In genomic region chr19:8850402-8850901, GRCm38 (mm10) we compare ENCODE assay signal across 8 mouse cellular contexts. TPM values are rescaled to one million over a fixed set of nuclear protein-coding genes. Genes with fewer than 3 reads are reported as not detected.
A peak's percentile ranks its signal among the peaks of the same experiment; 100 is the strongest.
DNase-seq lines count a peak whose midpoint lies in the region; ATAC-seq lines count a peak whose summit lies in the region.

Gene Lrrn4cl (plus strand): TSS chr19:8850768.

- 0 out of 2 replicates have a peak, but pooled peaks cover 3% of the 10 kb centered on the region for H3K4me1 ChIP-seq in forebrain, embryonic 13.5 days
- H3K4me1 ChIP-seq in forebrain, embryonic 15.5 days, result no peaks in the 10 kb centered on the region
- H3K4me1 ChIP-seq in intestine, embryonic 15.5 days (replicated peaks), result peaks cover 13% of the 10 kb centered on the region; the same call in 1 of the 2 replicates

- WGBS in forebrain, embryonic 13.5 days, result 36% methylated on average over 7 of the region's 7 CpGs
- 43% methylated on average over 7 of the region's 7 CpGs for WGBS in forebrain, embryonic 15.5 days
- 20% methylated on average over 7 of the region's 7 CpGs for WGBS in intestine, embryonic 15.5 days

- peak within 1 kb of the TSS; percentile 8; the same call in 1 of the 2 replicates for H3K9ac ChIP-seq in forebrain, embryonic 13.5 days
- H3K9ac ChIP-seq in forebrain, embryonic 15.5 days (replicated peaks), result no peak within 1 kb of the TSS
- H3K9ac ChIP-seq in intestine, embryonic 15.5 days, result no peak within 1 kb of the TSS

- peak; percentile 97 for DNase-seq in NIH3T3 (ENCODE audit: low read depth)
- peak; percentile 71 for DNase-seq in gastrocnemius, postnatal 14 days
- DNase-seq in retina, adult 2 months (ENCODE audit: low read depth, low spot score), result peak; percentile 36
- no peak for DNase-seq in left cerebral cortex, adult 8-10 months (ENCODE audit: low spot score in 2 of 2)
- no peak for DNase-seq in ovary, postnatal 36 days (ENCODE audit: low spot score)

- ATAC-seq in forebrain, embryonic 13.5 days, result no peak
- no peak for ATAC-seq in forebrain, embryonic 15.5 days (replicated peaks)
- peak; percentile 89 for ATAC-seq in intestine, embryonic 15.5 days

- H3K4me3 ChIP-seq in forebrain, embryonic 13.5 days, result no peak within 1 kb of the TSS
- no peak within 1 kb of the TSS for H3K4me3 ChIP-seq in forebrain, embryonic 15.5 days
- H3K4me3 ChIP-seq in intestine, embryonic 15.5 days (replicated peaks), result no peak within 1 kb of the TSS

- no peak within 1 kb of the TSS for H3K27ac ChIP-seq in forebrain, embryonic 13.5 days
- H3K27ac ChIP-seq in forebrain, embryonic 15.5 days (replicated peaks), result no peak within 1 kb of the TSS
- H3K27ac ChIP-seq in intestine, embryonic 15.5 days, result 0 out of 2 replicates have a peak within 1 kb of the TSS, but pooled peaks have one; percentile 28

- H3K9me3 ChIP-seq in forebrain, embryonic 13.5 days (replicated peaks), result no peaks in the 10 kb centered on the region
- H3K9me3 ChIP-seq in forebrain, embryonic 15.5 days, result no peaks in the 10 kb centered on the region
- H3K9me3 ChIP-seq in intestine, embryonic 15.5 days, result no peaks in the 10 kb centered on the region

- intact Hi-C loops in gastrocnemius, postnatal 14 days (cut with DNase I; ENCODE audit: low total_unique reads), result no loop called here

- no peaks in the 10 kb centered on the region for H3K27me3 ChIP-seq in forebrain, embryonic 13.5 days
- H3K27me3 ChIP-seq in forebrain, embryonic 15.5 days, result no peaks in the 10 kb centered on the region
- no peaks in the 10 kb centered on the region for H3K27me3 ChIP-seq in intestine, embryonic 15.5 days (replicated peaks)

- no peak within 1 kb of the TSS for H3K4me2 ChIP-seq in forebrain, embryonic 13.5 days
- no peak within 1 kb of the TSS for H3K4me2 ChIP-seq in forebrain, embryonic 15.5 days (replicated peaks)
- peak within 1 kb of the TSS; percentile 22; the same call in 1 of the 2 replicates for H3K4me2 ChIP-seq in intestine, embryonic 15.5 days (replicated peaks)

- H3K36me3 ChIP-seq in forebrain, embryonic 13.5 days (ENCODE audit: poor library complexity, severe bottlenecking), result peaks cover 35% of the 10 kb centered on the region
- H3K36me3 ChIP-seq in forebrain, embryonic 15.5 days, result peaks cover 37% of the 10 kb centered on the region
- peaks cover 8% of the 10 kb centered on the region; the same call in 1 of the 2 replicates for H3K36me3 ChIP-seq in intestine, embryonic 15.5 days

RNA-seq across cellular contexts. Expression of gene Lrrn4cl, which starts in this region (rescaled TPM):
- 0.28 and 0.39 TPM in 2 replicates for polyA plus RNA-seq in forebrain, embryonic 13.5 days (2015; fragmentation: Nextera tagmentation; extraction: Ambion mirVana)
- polyA plus RNA-seq in forebrain, embryonic 15.5 days (2015; fragmentation: Nextera tagmentation; extraction: Ambion mirVana), result 0.53 and 0.60 TPM in 2 replicates
- total RNA-seq in gastrocnemius, postnatal 14 days (2021), result 10 to 100 TPM in 1 of 2 experiments, 1 to 10 TPM in 1; 7.8 to 11.0 TPM
- polyA plus RNA-seq in intestine, embryonic 15.5 days (2015; fragmentation: Nextera tagmentation; extraction: Ambion mirVana), result 1.6 and 2.0 TPM in 2 replicates
- total RNA-seq in left cerebral cortex, adult 8-10 months (2022), result 1 to 10 TPM in 2 of 4 experiments, under 1 TPM in 2; 0.68 to 1.5 (median 0.96) TPM

Comparison
In these comparisons a context has a peak if more than half of its experiments do, and no peak if none do; other contexts are left out.
1. DNase-seq: peak in NIH3T3 (single experiment), gastrocnemius, postnatal 14 days (single experiment) and retina, adult 2 months (single experiment); none in left cerebral cortex, adult 8-10 months (0 of 2) and ovary, postnatal 36 days (single experiment).